Mouse (Mus musculus) testis, adult 2 months (tissue): Measurements from ENCODE around the gene Rhag. TPM values are rescaled to one million over a fixed set of nuclear protein-coding genes. Genes with fewer than 3 reads are reported as not detected.

ENCODE experiments used
- H3K27ac ChIP-seq: fragments of 200-500 bp; 2 replicates; pipeline ENCODE4 v1.5.1; 2012; ENCODE audit warnings: low read depth, low read length; ENCODE audit not compliant: control insufficient read depth, insufficient read depth
- H3K27me3 ChIP-seq: fragments of 200-500 bp; 2 replicates; pipeline ENCODE4 v1.6.1; 2012; ENCODE audit warnings: mild to moderate bottlenecking, low read length, moderate library complexity; ENCODE audit not compliant: control insufficient read depth, insufficient read depth
- H3K36me3 ChIP-seq: fragments of 200-500 bp; 2 replicates; pipeline ENCODE4 v1.6.1; 2012; ENCODE audit warnings: mild to moderate bottlenecking, low read length; ENCODE audit not compliant: control insufficient read depth, insufficient read depth
- H3K4me1 ChIP-seq: fragments of 200-500 bp; 2 replicates; pipeline ENCODE4 v1.6.1; 2012; ENCODE audit warnings: low read length; ENCODE audit not compliant: control insufficient read depth, insufficient read depth
- H3K4me3 ChIP-seq: fragments of 200-500 bp; 2 replicates; pipeline ENCODE4 v1.5.1; 2012; ENCODE audit warnings: low read depth, mild to moderate bottlenecking, low read length, moderate library complexity, mixed read lengths; ENCODE audit not compliant: control insufficient read depth
- CTCF ChIP-seq: fragments of 200-500 bp; IDR thresholded peaks from 2 replicates; pipeline ENCODE4 v1.5.1; 2012; ENCODE audit warnings: low read depth, mild to moderate bottlenecking, inconsistent platforms, low read length, moderate library complexity; ENCODE audit not compliant: control insufficient read depth, insufficient read depth, insufficient replicate concordance
- POLR2A ChIP-seq: fragments of 200-500 bp; IDR thresholded peaks from 2 replicates; pipeline ENCODE4 v1.6.1; 2012; ENCODE audit warnings: low read depth, mild to moderate bottlenecking, inconsistent platforms, low read length, moderate library complexity; ENCODE audit not compliant: control insufficient read depth
- polyA plus RNA-seq: library from polyadenylated mRNA; depleted of rRNA; stranded (reverse); fragments of >200 nt; gene quantifications from 2 replicates; pipeline ENCODE4 v1.2.3, GENCODE M21; 2012

Rhag gene
- polyA plus RNA-seq, 1 experiment, result 0.04 TPM

- TF ChIP-seq CTCF (no peak), POLR2A (no peak)
- H3K4me3 ChIP-seq, result no peak overlapping the region
- H3K27ac ChIP-seq, result no peak overlapping the region
- H3K27me3 ChIP-seq, result no peaks in the 10 kb centered on the region
- H3K36me3 ChIP-seq, result no peaks in the 10 kb centered on the region
- no peaks in the 10 kb centered on the region for H3K4me1 ChIP-seq
These were observed 63.8 kb downstream of the Rhag start for GRCm38 (mm10) chr17:40874701-40875100.

GRCm38 (mm10) chr17:40875568-40875967 lies 64.6 kb downstream of the Rhag start:
- Histone ChIP-seq H3K27ac (no peak overlapping the region), H3K36me3 (no peaks in the 10 kb centered on the region), H3K4me1 (no peaks in the 10 kb centered on the region; the same call in 1 of the 2 replicates), H3K4me3 (no peak overlapping the region), H3K27me3 (no peaks in the 10 kb centered on the region)
- TF ChIP-seq POLR2A (no peak), CTCF (no peak)

GRCm38 (mm10) chr17:40877741-40878140 lies 66.8 kb downstream of the Rhag start:
- no peak for TF ChIP-seq POLR2A
- no peak for TF ChIP-seq CTCF
- no peaks in the 10 kb centered on the region; the same call in 1 of the 2 replicates for H3K4me1 ChIP-seq
- no peaks in the 10 kb centered on the region for H3K36me3 ChIP-seq
- no peak overlapping the region for H3K4me3 ChIP-seq
- H3K27ac ChIP-seq, result no peak overlapping the region
- no peaks in the 10 kb centered on the region for H3K27me3 ChIP-seq

- Histone ChIP-seq H3K27me3 (no peaks in the 10 kb centered on the region), H3K4me1 (no peaks in the 10 kb centered on the region; the same call in 1 of the 2 replicates), H3K27ac (no peak overlapping the region), H3K4me3 (peak overlapping the region; percentile 71), H3K36me3 (no peaks in the 10 kb centered on the region)
- TF ChIP-seq POLR2A (no peak), CTCF (no peak)
These were observed 68.6 kb downstream of the Rhag start for GRCm38 (mm10) chr17:40879528-40879923.

- TF ChIP-seq POLR2A (no peak), CTCF (no peak)
- Histone ChIP-seq H3K27ac (no peak within 1 kb of the TSS), H3K4me3 (peak within 1 kb of the TSS; percentile 71), H3K36me3 (no peaks in the 10 kb centered on the region), H3K4me1 (no peaks in the 10 kb centered on the region; the same call in 1 of the 2 replicates), H3K27me3 (no peaks in the 10 kb centered on the region)
These were observed 69.2 kb downstream of the Rhag start, which contains the start of gene 9130008F23Rik for GRCm38 (mm10) chr17:40879924-40880691. Gene 9130008F23Rik (minus strand): TSS chr17:40880559.

- no peaks in the 10 kb centered on the region for H3K27me3 ChIP-seq
- TF ChIP-seq CTCF, result no peak
- no peak for TF ChIP-seq POLR2A
- no peak overlapping the region for H3K27ac ChIP-seq
- H3K4me1 ChIP-seq, result no peaks in the 10 kb centered on the region; the same call in 1 of the 2 replicates
- no peaks in the 10 kb centered on the region for H3K36me3 ChIP-seq
- H3K4me3 ChIP-seq, result no peak overlapping the region
These were observed 71.2 kb downstream of the Rhag start for GRCm38 (mm10) chr17:40882172-40882571.

- no peak overlapping the region for H3K4me3 ChIP-seq
- H3K27me3 ChIP-seq, result no peaks in the 10 kb centered on the region
- H3K27ac ChIP-seq, result no peak overlapping the region
- TF ChIP-seq CTCF (no peak), POLR2A (no peak)
- H3K36me3 ChIP-seq, result no peaks in the 10 kb centered on the region
- H3K4me1 ChIP-seq, result no peaks in the 10 kb centered on the region; the same call in 1 of the 2 replicates
These were observed 74.2 kb downstream of the Rhag start for GRCm38 (mm10) chr17:40885155-40885554.
